Comparison of ENCODE assay signal across 10 mouse cellular contexts in genomic region chr1:126597376-126597775, GRCm38 (mm10).
DNase-seq lines count a peak whose midpoint lies in the region; ATAC-seq lines count a peak whose summit lies in the region.
"Had no signal": no experiment of that assay in that cellular context is flagged by ENCODE, and none has a peak within 500 bp of the region (broad histone marks: within the 10 kb centered on the region; RNA-seq: fewer than 3 reads in every experiment).

No protein-coding gene starts in this region.

- peaks cover 5% of the 10 kb centered on the region; the same call in 1 of the 2 replicates for H3K4me1 ChIP-seq in neural tube, embryonic 15.5 days

- H3K9ac ChIP-seq in neural tube, embryonic 15.5 days (replicated peaks) = no peak overlapping the region
- H3K9ac ChIP-seq: embryonic facial prominence, embryonic 12.5 days; heart, embryonic 13.5 days had no signal

- 17% methylated on average over 3 of the region's 3 CpGs for WGBS in neural tube, embryonic 15.5 days

- no peak overlapping the region for H3K27ac ChIP-seq in neural tube, embryonic 15.5 days (replicated peaks)
- H3K27ac ChIP-seq: embryonic facial prominence, embryonic 12.5 days; heart, embryonic 13.5 days had no signal

- H3K36me3 ChIP-seq in neural tube, embryonic 15.5 days = no peaks in the 10 kb centered on the region
- H3K36me3 ChIP-seq: embryonic facial prominence, embryonic 12.5 days; heart, embryonic 13.5 days had no signal

- ATAC-seq in neural tube, embryonic 15.5 days (ENCODE audit: low FRiP score) = no peak
- no peak for ATAC-seq in megakaryocyte, adult 5-6 weeks (ENCODE audit: poor library complexity, severe bottlenecking)

- intact Hi-C loops in gastrocnemius, postnatal 36 days (cut with DNase I) = no loop called here

- no peaks in the 10 kb centered on the region for H3K27me3 ChIP-seq in neural tube, embryonic 15.5 days (replicated peaks)
- H3K27me3 ChIP-seq: embryonic facial prominence, embryonic 12.5 days; heart, embryonic 13.5 days had no signal

- DNase-seq in gastrocnemius, postnatal 10 days = peak; percentile 16
- DNase-seq in gastrocnemius, postnatal 36 days = no peak
- DNase-seq in neural tube, embryonic 10.5 days (ENCODE audit: extremely low spot score, low spot score) = peak; percentile 58
- peak; percentile 39 to 57 for DNase-seq in kidney, postnatal 25 days
- DNase-seq in retina, postnatal 1 day = peak; percentile 71
- DNase-seq in MN1 (ENCODE audit: low spot score) = no peak

- H3K4me3 ChIP-seq in neural tube, embryonic 15.5 days (replicated peaks) = no peak overlapping the region
- H3K4me3 ChIP-seq: embryonic facial prominence, embryonic 12.5 days; heart, embryonic 13.5 days had no signal

- H3K9me3 ChIP-seq in neural tube, embryonic 15.5 days (replicated peaks) = no peaks in the 10 kb centered on the region
- H3K9me3 ChIP-seq: embryonic facial prominence, embryonic 12.5 days; heart, embryonic 13.5 days had no signal

- H3K4me2 ChIP-seq in neural tube, embryonic 15.5 days = no peak overlapping the region
- H3K4me2 ChIP-seq: embryonic facial prominence, embryonic 12.5 days; heart, embryonic 13.5 days had no signal

Comparison
In these comparisons a context has a peak if more than half of its experiments do, and no peak if none do; other contexts are left out.
1. DNase-seq: peak in gastrocnemius, postnatal 10 days (single experiment), neural tube, embryonic 10.5 days (single experiment), kidney, postnatal 25 days (2 of 2) and retina, postnatal 1 day (single experiment); none in gastrocnemius, postnatal 36 days (0 of 2) and MN1 (single experiment).